Comparison of ENCODE assay signal across 12 mouse cellular contexts in the genomic region with DNA sequence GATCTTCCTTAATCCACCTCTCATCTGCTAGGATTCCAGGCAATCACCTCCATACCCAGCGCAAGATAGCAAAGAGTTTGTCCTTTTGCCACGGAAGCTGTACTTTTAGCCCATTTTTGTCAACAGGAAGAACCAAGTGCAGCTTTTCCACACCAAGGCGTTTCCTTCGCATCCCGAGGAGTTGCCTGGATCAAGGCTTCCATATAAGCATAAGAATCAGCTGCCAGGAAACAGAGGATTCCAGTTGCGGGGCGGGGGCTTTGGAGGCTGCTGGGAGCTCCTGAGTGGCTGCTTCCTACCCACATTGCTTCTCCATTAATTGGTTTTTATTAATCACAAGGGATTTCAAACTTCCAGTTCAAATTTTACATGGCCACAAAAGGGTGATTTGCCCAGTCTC.
A peak's percentile ranks its signal among the peaks of the same experiment; 100 is the strongest.
DNase-seq lines count a peak whose midpoint lies in the region; ATAC-seq and TF ChIP-seq lines count a peak whose summit lies in the region.
"Had no signal": no experiment of that assay in that cellular context is flagged by ENCODE, and none has a peak within 500 bp of the region (broad histone marks: within the 10 kb centered on the region; RNA-seq: fewer than 3 reads in every experiment).

No protein-coding gene starts in this region.

- H3K27me3 ChIP-seq in heart, embryonic 13.5 days (replicated peaks), result no peaks in the 10 kb centered on the region
- peaks cover 37% of the 10 kb centered on the region for H3K27me3 ChIP-seq in limb, embryonic 10.5 days (ENCODE audit: low read depth, poor library complexity, severe bottlenecking)
- no peaks in the 10 kb centered on the region for H3K27me3 ChIP-seq in stomach, postnatal 0 days (ENCODE audit: control insufficient read depth, insufficient read depth, low read length)
- H3K27me3 ChIP-seq: neural tube, embryonic 12.5 days had no signal

- TF ChIP-seq EP300 in stomach, postnatal 0 days (optimal IDR thresholded peaks at IDR 0.05), result no peak

- WGBS in heart, embryonic 13.5 days, result 10% methylated on average over 7 of the region's 7 CpGs
- 21% methylated on average over 7 of the region's 7 CpGs for WGBS in limb, embryonic 10.5 days
- 26% methylated on average over 7 of the region's 7 CpGs for WGBS in stomach, postnatal 0 days

- TF ChIP-seq CTCF in stomach, postnatal 0 days (IDR thresholded peaks at IDR 0.05; ENCODE audit: low read depth), result no peak

- H3K9me3 ChIP-seq in heart, embryonic 13.5 days, result no peaks in the 10 kb centered on the region
- no peaks in the 10 kb centered on the region for H3K9me3 ChIP-seq in limb, embryonic 10.5 days (replicated peaks)
- no peaks in the 10 kb centered on the region for H3K9me3 ChIP-seq in stomach, postnatal 0 days (ENCODE audit: control insufficient read depth, low read length)

- H3K36me3 ChIP-seq in heart, embryonic 13.5 days, result no peaks in the 10 kb centered on the region
- H3K36me3 ChIP-seq in limb, embryonic 10.5 days, result no peaks in the 10 kb centered on the region
- H3K36me3 ChIP-seq in stomach, postnatal 0 days (ENCODE audit: control insufficient read depth, insufficient read depth, low read length), result no peaks in the 10 kb centered on the region
- H3K36me3 ChIP-seq: neural tube, embryonic 12.5 days had no signal

- H3K4me2 ChIP-seq in heart, embryonic 13.5 days, result peak overlapping the region; percentile 66
- H3K4me2 ChIP-seq in stomach, postnatal 0 days (replicated peaks; ENCODE audit: low read depth), result peak overlapping the region; percentile 32; the same call in 1 of the 2 replicates

- no peaks in the 10 kb centered on the region for H3K4me1 ChIP-seq in heart, embryonic 13.5 days
- H3K4me1 ChIP-seq in limb, embryonic 10.5 days, result peaks cover 17% of the 10 kb centered on the region
- no peaks in the 10 kb centered on the region for H3K4me1 ChIP-seq in stomach, postnatal 0 days (replicated peaks; ENCODE audit: control insufficient read depth, insufficient read depth)
- H3K4me1 ChIP-seq: neural tube, embryonic 12.5 days had no signal

- peak overlapping the region; percentile 52 for H3K9ac ChIP-seq in heart, embryonic 13.5 days
- H3K9ac ChIP-seq in stomach, postnatal 0 days (ENCODE audit: low read length), result no peak overlapping the region
- H3K9ac ChIP-seq: liver, embryonic 14.5 days; neural tube, embryonic 12.5 days had no signal

- DNase-seq in heart, postnatal 25 days (ENCODE audit: low spot score), result no peak
- DNase-seq in retina, postnatal 1 day, result peak; percentile 21
- no peak for DNase-seq in retina, embryonic 14.5 days (ENCODE audit: low spot score)
- DNase-seq in limb, embryonic 10.5 days (ENCODE audit: low spot score), result no peak
- no peak for DNase-seq in stomach, postnatal 0 days (ENCODE audit: low spot score)
- DNase-seq in layer of hippocampus, adult 9-10 months (ENCODE audit: low spot score), result no peak
- DNase-seq in cerebellum, postnatal 4 days (ENCODE audit: low spot score in 2 of 2), result no peak
- DNase-seq: adrenal gland, postnatal 14 days had no signal

- peak overlapping the region; percentile 32 for H3K4me3 ChIP-seq in heart, embryonic 13.5 days
- H3K4me3 ChIP-seq in limb, embryonic 10.5 days, result 0 out of 2 replicates have a peak overlapping the region, but pooled peaks have one; percentile 6
- no peak overlapping the region for H3K4me3 ChIP-seq in stomach, postnatal 0 days (ENCODE audit: low read depth, low read length)
- H3K4me3 ChIP-seq: neural tube, embryonic 12.5 days had no signal

- ATAC-seq in heart, embryonic 13.5 days (ENCODE audit: extremely low read depth, insufficient number of reproducible peaks, low FRiP score, low TSS enrichment), result no peak
- ATAC-seq in stomach, postnatal 0 days (ENCODE audit: low FRiP score, low TSS enrichment), result no peak
- ATAC-seq: inflammation-experienced regulatory T-cells, adult 6 months had no signal

- intact Hi-C loops in heart, postnatal 25 days (cut with DNase I), result no loop called here

- no peak overlapping the region for H3K27ac ChIP-seq in heart, embryonic 13.5 days (replicated peaks)
- no peak overlapping the region for H3K27ac ChIP-seq in limb, embryonic 10.5 days
- no peak overlapping the region for H3K27ac ChIP-seq in stomach, postnatal 0 days (replicated peaks)
- H3K27ac ChIP-seq: liver, embryonic 14.5 days; neural tube, embryonic 12.5 days had no signal
